Mouse (Mus musculus) neural tube, embryonic 14.5 days (tissue): ENCODE measurements around the gene Olfr1375. TPM values are rescaled to one million over a fixed set of nuclear protein-coding genes. Genes with fewer than 3 reads are reported as not detected.
"Not testable (repeated sequence)": the region's sequence is repeated elsewhere in the genome, so short reads cannot be mapped to it uniquely, and the experiment has no call there.

Source experiments
- ATAC-seq: fragments of 200-750 bp; cut with Nextera tagmentation; 2 replicates; pipeline ENCODE4 v1.8.0; 2017; ENCODE audit warnings: low read depth, mild to moderate bottlenecking, moderate TSS enrichment, moderate library complexity
- H3K27ac ChIP-seq: fragments of 300-500 bp; sonication (generic); 2 replicates; pipeline ENCODE4 v1.5.1; 2014; ENCODE audit warnings: low read depth, mild to moderate bottlenecking, control low read depth, low read length, moderate library complexity, mixed read lengths
- H3K27me3 ChIP-seq: fragments of 300-500 bp; sonication (generic); 2 replicates; pipeline ENCODE4 v1.6.1; 2014; ENCODE audit warnings: low read length; ENCODE audit not compliant: control insufficient read depth, insufficient read depth
- H3K36me3 ChIP-seq: fragments of 300-500 bp; sonication (generic); 2 replicates; pipeline ENCODE4 v1.6.1; 2014; ENCODE audit warnings: low read length, mixed read lengths; ENCODE audit not compliant: control insufficient read depth, insufficient read depth
- H3K4me1 ChIP-seq: fragments of 300-500 bp; sonication (generic); 2 replicates; pipeline ENCODE4 v1.6.1; 2014; ENCODE audit warnings: low read length; ENCODE audit not compliant: control insufficient read depth, insufficient read depth
- H3K4me2 ChIP-seq: fragments of 300-500 bp; sonication (generic); 2 replicates; pipeline ENCODE4 v1.6.1; 2014; ENCODE audit warnings: mild to moderate bottlenecking, low read depth, low read length, control low read depth
- H3K4me3 ChIP-seq: fragments of 300-500 bp; sonication (generic); 2 replicates; pipeline ENCODE4 v1.5.1; 2014; ENCODE audit warnings: low read depth, low read length, control low read depth, mixed read lengths
- H3K9ac ChIP-seq: fragments of 300-500 bp; sonication (generic); replicated peaks from 2 replicates; pipeline ENCODE4 v1.6.1; 2014; ENCODE audit warnings: low read depth, mild to moderate bottlenecking, control low read depth, low read length, mixed read lengths
- H3K9me3 ChIP-seq: fragments of 300-500 bp; sonication (generic); 2 replicates; pipeline ENCODE4 v1.6.1; 2016; ENCODE audit warnings: low read length; ENCODE audit not compliant: control insufficient read depth
- WGBS: fragments of 180-500 bp; shearing (Covaris S2); extraction: QIAGEN DNeasy Blood & Tissue Kit; methylation state at CpG from one replicate; pipeline ENCODE4 v1.1.7; 2014; 5-methylcytosine and 5-hydroxymethylcytosine counted together
- polyA plus RNA-seq: library from polyadenylated mRNA; unstranded; fragments of >200 nt; fragmentation: Nextera tagmentation; extraction: Ambion mirVana; gene quantifications from 2 replicates; pipeline ENCODE4 v1.2.1, GENCODE M21; 2014

The Olfr1375 gene
- not detected in 2 replicates for polyA plus RNA-seq

- 76% methylated on average over 3 of the region's 3 CpGs for WGBS
- not testable (repeated sequence) for H3K27ac ChIP-seq, H3K9ac ChIP-seq, H3K36me3 ChIP-seq, H3K4me2 ChIP-seq, ATAC-seq, H3K4me1 ChIP-seq, H3K27me3 ChIP-seq, H3K4me3 ChIP-seq, H3K9me3 ChIP-seq
These were observed at the start of gene Olfr1375 for GRCm38 (mm10) chr11:51047809-51048208. Gene Olfr1375 (plus strand): TSS chr11:51048109.

DNA sequence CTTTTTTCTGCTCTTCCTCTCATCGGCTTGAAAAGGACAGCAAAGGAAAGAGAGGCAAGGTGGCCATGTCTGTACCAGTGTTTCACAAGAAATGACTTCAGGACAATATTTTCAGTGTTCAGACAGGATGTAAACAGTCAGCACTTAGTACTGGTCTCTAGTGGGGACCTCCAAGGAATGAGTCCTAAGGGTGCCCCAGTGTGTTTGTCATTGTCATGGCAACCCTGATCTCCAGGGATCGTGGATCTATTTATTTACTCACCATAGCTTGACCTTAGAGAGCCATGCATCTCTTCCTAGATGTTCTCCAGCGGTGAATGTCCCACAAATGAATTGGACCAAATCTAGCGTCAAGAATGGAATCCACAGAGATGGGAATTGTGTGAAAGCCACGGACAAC is 44.6 kb upstream of the Olfr1375 start, which contains the start of gene Olfr51:
Olfr51 (plus strand) TSS at position 301 of the 400 bp plus-strand sequence.
- WGBS = 84% methylated on average over 5 of the region's 5 CpGs
- ATAC-seq = no peak
- H3K9me3 ChIP-seq = no peaks in the 10 kb centered on the region
- H3K9ac ChIP-seq = no peak within 1 kb of the TSS
- H3K4me3 ChIP-seq = no peak within 1 kb of the TSS
- H3K4me1 ChIP-seq = no peaks in the 10 kb centered on the region
- no peaks in the 10 kb centered on the region for H3K36me3 ChIP-seq
- H3K27me3 ChIP-seq = no peaks in the 10 kb centered on the region
- no peak within 1 kb of the TSS for H3K4me2 ChIP-seq
- no peak within 1 kb of the TSS for H3K27ac ChIP-seq

- Histone ChIP-seq H3K4me1 (no peaks in the 10 kb centered on the region), H3K4me3 (no peak overlapping the region), H3K9ac (no peak overlapping the region), H3K27me3 (no peaks in the 10 kb centered on the region), H3K27ac (no peak overlapping the region), H3K36me3 (no peaks in the 10 kb centered on the region), H3K9me3 (no peaks in the 10 kb centered on the region), H3K4me2 (no peak overlapping the region)
- no peak for ATAC-seq
- WGBS = 66% methylated on average over 5 of the region's 5 CpGs
These were observed 36.1 kb upstream of the Olfr1375 start for GRCm38 (mm10) chr11:51011821-51012220.

GRCm38 (mm10) chr11:51013936-51014335 is 34.0 kb upstream of the Olfr1375 start, which contains the start of gene Olfr54:
Gene Olfr54 (plus strand): TSS chr11:51014236.
- Histone ChIP-seq H3K27me3 (no peaks in the 10 kb centered on the region), H3K4me3 (no peak within 1 kb of the TSS), H3K4me2 (no peak within 1 kb of the TSS), H3K9ac (no peak within 1 kb of the TSS), H3K36me3 (no peaks in the 10 kb centered on the region), H3K9me3 (no peaks in the 10 kb centered on the region), H3K27ac (no peak within 1 kb of the TSS), H3K4me1 (no peaks in the 10 kb centered on the region)
- WGBS = 79% methylated on average over 1 of the region's 1 CpGs
- no peak for ATAC-seq

DNA sequence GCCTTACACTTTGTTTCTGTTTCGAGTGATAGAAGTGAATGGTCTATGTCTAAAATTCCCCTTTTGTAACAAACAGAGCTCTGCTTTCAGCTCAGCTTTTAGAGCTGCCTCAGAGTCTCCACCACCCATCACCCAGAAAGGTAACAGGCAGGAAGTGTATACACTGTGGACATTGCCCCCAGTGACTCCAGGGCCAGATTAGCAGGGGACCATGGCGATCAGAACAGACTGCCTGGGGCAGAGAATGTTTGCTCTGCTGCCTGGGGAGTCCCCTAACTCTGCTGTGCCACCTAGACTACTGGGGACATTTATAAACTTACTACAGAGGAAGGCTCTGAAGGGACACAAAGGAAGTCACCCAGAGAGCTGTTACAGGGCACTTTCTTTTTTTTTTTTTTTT is 31.6 kb upstream of the Olfr1375 start:
- no peak overlapping the region for H3K27ac ChIP-seq
- H3K4me3 ChIP-seq = no peak overlapping the region
- no peaks in the 10 kb centered on the region for H3K4me1 ChIP-seq
- 50% methylated on average over 2 of the region's 2 CpGs for WGBS
- H3K36me3 ChIP-seq = no peaks in the 10 kb centered on the region
- H3K4me2 ChIP-seq = no peak overlapping the region
- H3K27me3 ChIP-seq = no peaks in the 10 kb centered on the region
- no peak for ATAC-seq
- H3K9ac ChIP-seq = no peak overlapping the region
- no peaks in the 10 kb centered on the region for H3K9me3 ChIP-seq

DNA sequence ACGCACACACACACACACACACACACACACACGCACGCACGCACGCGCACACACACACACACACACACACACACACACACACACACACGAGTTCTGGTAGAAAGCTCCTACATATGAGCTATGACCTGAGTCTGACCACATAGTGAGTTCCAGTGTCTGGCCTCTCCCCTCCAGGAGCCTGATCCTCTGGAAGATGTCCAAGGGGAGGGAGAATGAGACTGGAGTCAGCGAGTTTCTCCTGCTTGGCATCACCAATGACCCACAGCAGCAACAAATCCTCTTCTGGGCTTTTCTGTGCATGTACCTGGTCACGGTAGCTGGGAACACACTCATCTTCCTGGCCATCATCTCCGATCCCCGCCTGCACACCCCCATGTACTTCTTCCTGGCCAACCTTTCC is 21.1 kb upstream of the Olfr1375 start:
- not testable (repeated sequence) for ATAC-seq, H3K9me3 ChIP-seq, H3K4me1 ChIP-seq, H3K9ac ChIP-seq, H3K27me3 ChIP-seq, H3K36me3 ChIP-seq, H3K27ac ChIP-seq, H3K4me2 ChIP-seq, H3K4me3 ChIP-seq
- WGBS = 91% methylated on average over 11 of the region's 11 CpGs

- not testable (repeated sequence) for H3K9ac ChIP-seq, H3K4me1 ChIP-seq, H3K27me3 ChIP-seq, H3K36me3 ChIP-seq, ATAC-seq, H3K27ac ChIP-seq, H3K4me3 ChIP-seq, H3K4me2 ChIP-seq, H3K9me3 ChIP-seq
- 72% methylated on average over 8 of the region's 8 CpGs for WGBS
These were observed 18.5 kb upstream of the Olfr1375 start for GRCm38 (mm10) chr11:51029381-51029780.

GRCm38 (mm10) chr11:51030225-51030624 is 17.7 kb upstream of the Olfr1375 start:
- Histone ChIP-seq H3K4me3 (no peak overlapping the region), H3K27ac (no peak overlapping the region), H3K9me3 (no peaks in the 10 kb centered on the region), H3K4me2 (no peak overlapping the region), H3K36me3 (no peaks in the 10 kb centered on the region), H3K27me3 (no peaks in the 10 kb centered on the region), H3K4me1 (no peaks in the 10 kb centered on the region), H3K9ac (no peak overlapping the region)
- no peak for ATAC-seq
- WGBS = 50% methylated on average over 2 of the region's 2 CpGs

DNA sequence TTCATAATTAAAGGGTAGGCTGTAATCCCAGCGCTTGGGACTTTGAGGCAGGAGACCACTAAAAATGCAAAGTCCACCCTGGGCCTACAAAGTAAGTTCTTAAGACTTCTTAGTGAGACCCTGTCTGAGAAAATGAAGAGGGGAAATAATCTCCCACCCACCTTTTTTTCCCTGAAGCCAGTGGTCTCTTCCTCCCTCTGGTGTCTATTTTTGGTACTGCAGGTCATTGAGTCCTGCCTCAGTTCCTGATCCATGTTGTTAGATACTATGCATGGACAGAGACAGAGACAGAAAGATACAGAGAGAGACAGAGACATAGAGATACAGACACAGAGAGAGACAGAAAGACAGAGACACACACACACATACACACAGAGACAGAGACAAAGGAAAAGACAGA is 15.1 kb upstream of the Olfr1375 start:
- Histone ChIP-seq H3K27me3 (no peaks in the 10 kb centered on the region), H3K36me3 (no peaks in the 10 kb centered on the region), H3K9me3 (no peaks in the 10 kb centered on the region), H3K4me2 (no peak overlapping the region), H3K4me3 (no peak overlapping the region), H3K9ac (no peak overlapping the region), H3K4me1 (no peaks in the 10 kb centered on the region), H3K27ac (no peak overlapping the region)
- no peak for ATAC-seq
- 35% methylated on average over 1 of the region's 1 CpGs for WGBS

DNA sequence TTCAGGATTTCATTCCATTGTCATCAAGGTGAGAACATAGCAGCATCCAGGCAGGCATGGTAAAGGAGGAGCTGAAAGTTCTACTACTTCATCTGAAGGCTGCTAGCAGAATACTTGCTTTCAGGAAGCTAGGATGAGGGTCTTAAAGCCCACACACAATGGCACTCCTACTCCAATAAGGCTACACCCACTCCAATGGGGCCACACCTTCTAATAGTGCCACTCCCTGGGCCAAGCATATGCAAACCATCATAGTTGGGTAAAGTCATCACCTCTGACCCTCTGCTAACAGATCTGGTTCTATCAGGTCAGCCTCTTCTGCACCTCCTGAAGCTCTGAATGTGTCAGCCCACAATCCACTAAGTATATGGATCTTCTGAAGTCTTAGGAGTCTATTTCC is 13.8 kb upstream of the Olfr1375 start:
- H3K9ac ChIP-seq, H3K36me3 ChIP-seq, ATAC-seq: not testable (repeated sequence)

More for the DNA sequence above, 13.8 kb upstream of the Olfr1375 start:
- H3K4me2 ChIP-seq, H3K27me3 ChIP-seq, H3K27ac ChIP-seq, H3K9me3 ChIP-seq, H3K4me1 ChIP-seq, H3K4me3 ChIP-seq: not testable (repeated sequence)
